Mouse (Mus musculus) stomach, postnatal 0 days (tissue): ENCODE data around the gene Stx2.

Experiments
- CTCF ChIP-seq: IDR thresholded peaks from 2 replicates; pipeline ENCODE4 v1.5.1; 2016; ENCODE audit warnings: antibody characterized with exemption, low read depth, mild to moderate bottlenecking, moderate library complexity
- EP300 ChIP-seq: optimal IDR thresholded peaks from 2 replicates; pipeline ENCODE3; 2016; ENCODE audit warnings: antibody characterized with exemption

DNA sequence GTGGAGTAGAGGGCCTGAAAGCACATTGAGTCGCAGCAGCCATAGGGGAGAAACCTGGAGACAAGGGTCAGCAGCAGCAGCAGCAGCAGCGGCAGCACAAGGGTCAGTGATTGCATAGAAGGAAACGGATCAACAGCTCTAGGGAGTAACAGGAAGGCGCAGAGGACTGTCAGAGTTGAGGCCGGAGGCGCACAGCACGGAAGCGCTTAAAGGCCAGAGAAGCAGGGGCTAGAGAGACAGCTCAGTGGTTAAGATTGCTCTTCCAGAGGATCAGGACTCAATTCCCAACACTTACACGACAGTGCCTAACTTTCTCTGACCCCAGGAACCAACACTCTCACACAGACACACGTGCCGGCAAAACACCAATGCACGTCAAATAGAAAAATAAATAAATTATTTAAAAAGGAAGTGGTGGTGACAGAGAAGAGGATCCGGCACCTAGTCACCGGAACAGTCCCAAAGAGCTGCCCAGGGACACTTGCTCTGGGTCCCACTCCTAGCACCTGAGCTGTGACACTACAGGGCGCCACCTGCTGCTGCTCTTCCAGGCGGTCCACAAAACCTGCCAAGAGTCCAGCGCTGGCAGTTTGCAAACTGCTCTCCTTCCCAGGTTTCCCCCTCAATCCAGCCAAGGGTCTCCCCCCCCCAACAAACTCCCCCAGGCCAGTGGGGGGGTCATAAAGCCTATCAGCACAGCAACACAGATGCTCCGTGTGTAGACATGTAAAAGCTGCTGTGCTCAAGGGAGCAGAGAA, 2.2 kb downstream of the Stx2 start:
- no peak for TF ChIP-seq CTCF
- TF ChIP-seq EP300: no peak
